Mouse (Mus musculus): ENCODE results near the gene Ipo4.

Gene Ipo4

GRCm38 (mm10) chr14:55634874-55635522 lies 759 bp downstream of the Ipo4 start:
- no peak for DNase-seq (ENCODE audit: low read depth, low spot score)

GRCm38 (mm10) chr14:55629312-55629711 lies 6.4 kb downstream of the Ipo4 start:
- DNase-seq (ENCODE audit: low read depth, low spot score): no peak

DNA sequence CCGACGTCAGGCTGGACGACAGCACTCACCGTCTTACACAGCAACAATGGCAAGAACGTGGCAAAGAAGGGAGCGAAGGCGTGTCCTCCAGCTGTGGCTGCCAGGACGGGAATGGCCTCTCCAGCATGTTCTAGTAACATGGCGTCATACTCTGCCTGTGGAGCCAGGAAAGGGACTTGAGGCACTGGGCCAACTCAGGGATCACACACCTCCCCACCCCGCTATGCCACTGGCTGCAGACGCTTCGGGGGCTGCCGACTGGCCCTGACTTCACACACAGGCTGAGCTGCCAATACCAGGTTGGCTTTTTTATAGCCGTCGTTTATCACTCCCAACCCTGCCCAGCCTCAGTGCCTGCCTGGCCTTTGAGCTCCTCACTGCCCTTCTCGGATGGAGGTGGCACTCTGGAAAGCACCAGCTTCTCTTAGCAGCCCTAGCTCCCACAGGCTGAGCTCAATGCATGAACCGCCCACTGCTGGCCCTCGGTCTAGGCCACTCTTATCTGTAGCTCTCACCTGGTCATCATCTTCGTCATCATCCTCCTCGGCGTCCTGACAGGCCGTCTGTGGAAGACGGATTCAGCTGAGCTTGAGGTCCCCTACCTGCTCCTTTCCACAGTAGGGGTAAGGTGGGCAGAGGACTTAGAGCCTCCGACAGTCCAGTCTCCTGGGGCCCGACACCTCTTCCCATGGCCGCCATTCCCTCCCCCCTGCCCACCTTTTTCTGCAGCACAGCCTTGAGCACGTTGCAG lies 7.5 kb downstream of the Ipo4 start:
- DNase-seq (ENCODE audit: low read depth, low spot score): no peak

- no peak for DNase-seq (ENCODE audit: low read depth, low spot score)
Measured at GRCm38 (mm10) chr14:55618486-55619195, 17.1 kb downstream of the Ipo4 start.

- DNase-seq (ENCODE audit: low read depth, low spot score): no peak
Measured at GRCm38 (mm10) chr14:55617822-55618221, 17.9 kb downstream of the Ipo4 start, which contains the start of gene Rec8. Rec8 (plus strand) TSS chr14:55618037.

GRCm38 (mm10) chr14:55616844-55617243 lies 18.9 kb downstream of the Ipo4 start:
- DNase-seq (ENCODE audit: low read depth, low spot score): no peak

DNA sequence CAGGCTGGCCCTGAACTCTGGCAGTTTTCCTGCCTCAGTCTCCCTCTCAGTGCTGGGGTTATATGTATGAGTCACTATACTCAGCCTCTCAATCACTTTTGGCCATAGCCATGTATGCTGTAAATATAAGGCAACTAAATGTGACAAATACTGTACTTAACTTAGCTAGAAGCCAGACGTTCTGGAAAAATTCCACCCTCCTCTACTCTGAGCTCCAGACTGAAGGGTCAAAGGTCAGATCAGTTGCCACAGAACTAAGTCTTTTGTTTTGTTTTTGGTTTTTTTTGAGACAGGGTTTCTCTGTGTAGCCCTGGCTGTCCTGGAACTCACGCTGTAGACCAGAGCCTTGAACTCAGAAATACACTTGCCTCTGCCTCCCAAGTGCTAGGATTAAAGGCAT lies 19.9 kb downstream of the Ipo4 start:
- no peak for DNase-seq (ENCODE audit: low read depth, low spot score)

DNA sequence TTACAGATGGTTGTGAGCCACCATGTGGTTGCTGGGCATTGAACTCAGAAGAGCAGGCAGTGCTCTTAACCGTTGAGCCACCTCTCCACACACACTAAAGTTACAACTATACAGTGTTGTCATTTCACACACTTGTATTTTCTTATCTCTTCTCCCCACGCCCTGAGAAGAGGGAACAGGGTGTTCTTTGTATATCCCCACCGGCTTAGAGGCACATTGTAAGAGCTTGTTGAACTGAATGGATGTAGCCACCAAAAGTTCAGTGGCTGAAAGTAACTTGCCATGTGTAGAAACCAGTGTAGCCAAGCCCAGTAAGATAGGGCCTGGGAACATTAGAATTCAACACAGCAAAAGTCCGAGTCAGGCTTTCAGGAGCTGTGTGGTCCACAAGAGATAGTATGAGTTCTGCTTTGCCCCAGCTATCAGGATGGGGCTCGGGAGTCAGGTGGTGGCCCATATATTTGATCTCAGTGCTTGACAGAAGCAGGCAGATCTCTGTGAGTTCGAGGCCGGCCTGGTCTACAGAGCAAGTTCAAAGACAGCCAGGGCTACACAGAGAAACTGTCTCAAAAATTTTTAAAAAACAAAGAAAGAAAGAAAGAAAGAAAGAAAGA lies 21.1 kb downstream of the Ipo4 start:
- no peak for DNase-seq (ENCODE audit: low read depth, low spot score)

- DNase-seq (ENCODE audit: low read depth, low spot score): no peak
Measured at GRCm38 (mm10) chr14:55613346-55613745, 22.4 kb downstream of the Ipo4 start.

DNA sequence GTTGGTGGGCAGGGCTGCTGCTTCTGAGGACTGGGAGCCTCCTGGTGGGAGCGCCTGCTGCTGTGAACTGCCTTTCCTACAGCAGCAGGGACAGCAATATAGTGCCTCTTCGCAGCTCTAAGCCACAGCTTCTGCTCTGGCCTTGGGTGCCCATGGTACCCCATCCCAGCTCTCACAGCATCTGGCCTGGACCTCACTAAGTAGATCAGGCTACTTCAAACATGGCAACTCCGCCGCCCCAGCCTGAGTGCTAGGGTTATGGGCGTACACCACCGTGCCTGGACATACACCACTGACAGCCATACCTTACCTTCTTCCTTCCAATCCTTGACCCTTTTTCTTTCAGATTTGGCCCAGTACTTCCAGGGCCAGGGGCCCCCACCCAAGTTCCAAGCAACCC lies 27.4 kb downstream of the Ipo4 start:
- no peak for DNase-seq (ENCODE audit: low read depth, low spot score)

DNA sequence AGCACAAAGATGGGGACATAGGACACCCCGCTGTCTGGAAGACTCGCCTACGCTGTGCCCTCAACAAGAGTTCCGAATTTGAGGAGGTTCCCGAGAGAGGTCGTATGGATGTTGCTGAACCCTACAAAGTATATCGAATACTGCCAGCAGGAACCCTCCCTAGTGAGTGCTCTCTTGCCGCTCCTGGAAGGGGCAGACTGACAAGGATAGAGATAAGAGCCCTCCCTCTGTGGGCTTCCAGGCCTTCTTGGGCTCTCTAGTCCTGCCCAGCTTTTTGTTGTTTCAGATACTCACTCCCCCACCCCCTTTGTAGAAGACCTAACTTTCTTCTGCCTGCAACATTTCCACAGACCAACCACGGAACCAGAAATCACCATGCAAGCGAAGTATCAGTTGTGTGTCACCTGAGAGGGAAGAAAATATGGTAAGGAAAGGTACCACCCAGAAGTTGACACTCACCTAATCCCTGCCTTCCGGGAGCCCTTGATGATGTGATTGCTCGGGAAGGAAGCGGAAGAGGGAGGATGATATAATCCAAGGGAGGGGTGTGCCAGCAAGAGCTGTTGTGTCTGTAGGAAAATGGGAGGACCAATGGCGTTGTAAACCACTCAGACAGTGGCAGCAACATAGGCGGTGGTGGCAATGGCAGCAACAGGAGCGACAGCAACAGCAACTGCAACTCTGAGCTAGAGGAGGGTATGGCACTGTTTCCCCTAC lies 29.9 kb downstream of the Ipo4 start:
- no peak for DNase-seq (ENCODE audit: low read depth, low spot score)

DNA sequence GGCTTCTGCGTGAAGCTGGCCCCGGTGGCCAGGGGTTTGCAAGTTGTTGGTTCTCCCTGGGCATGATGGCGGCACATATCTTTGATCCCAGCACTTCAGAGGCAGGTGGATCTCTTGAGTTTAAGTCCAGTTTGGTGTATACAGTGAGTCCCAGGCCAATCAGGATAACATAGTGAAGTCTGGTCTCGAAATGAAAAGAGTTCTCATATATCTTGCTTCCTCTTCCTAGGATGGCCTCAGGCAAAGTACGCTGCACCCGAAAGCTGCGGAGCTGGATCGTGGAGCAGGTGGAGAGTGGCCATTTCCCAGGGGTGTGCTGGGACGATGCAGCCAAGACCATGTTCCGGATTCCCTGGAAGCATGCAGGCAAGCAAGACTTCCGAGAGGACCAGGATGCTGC lies 30.9 kb downstream of the Ipo4 start:
- DNase-seq (ENCODE audit: low read depth, low spot score): no peak

DNA sequence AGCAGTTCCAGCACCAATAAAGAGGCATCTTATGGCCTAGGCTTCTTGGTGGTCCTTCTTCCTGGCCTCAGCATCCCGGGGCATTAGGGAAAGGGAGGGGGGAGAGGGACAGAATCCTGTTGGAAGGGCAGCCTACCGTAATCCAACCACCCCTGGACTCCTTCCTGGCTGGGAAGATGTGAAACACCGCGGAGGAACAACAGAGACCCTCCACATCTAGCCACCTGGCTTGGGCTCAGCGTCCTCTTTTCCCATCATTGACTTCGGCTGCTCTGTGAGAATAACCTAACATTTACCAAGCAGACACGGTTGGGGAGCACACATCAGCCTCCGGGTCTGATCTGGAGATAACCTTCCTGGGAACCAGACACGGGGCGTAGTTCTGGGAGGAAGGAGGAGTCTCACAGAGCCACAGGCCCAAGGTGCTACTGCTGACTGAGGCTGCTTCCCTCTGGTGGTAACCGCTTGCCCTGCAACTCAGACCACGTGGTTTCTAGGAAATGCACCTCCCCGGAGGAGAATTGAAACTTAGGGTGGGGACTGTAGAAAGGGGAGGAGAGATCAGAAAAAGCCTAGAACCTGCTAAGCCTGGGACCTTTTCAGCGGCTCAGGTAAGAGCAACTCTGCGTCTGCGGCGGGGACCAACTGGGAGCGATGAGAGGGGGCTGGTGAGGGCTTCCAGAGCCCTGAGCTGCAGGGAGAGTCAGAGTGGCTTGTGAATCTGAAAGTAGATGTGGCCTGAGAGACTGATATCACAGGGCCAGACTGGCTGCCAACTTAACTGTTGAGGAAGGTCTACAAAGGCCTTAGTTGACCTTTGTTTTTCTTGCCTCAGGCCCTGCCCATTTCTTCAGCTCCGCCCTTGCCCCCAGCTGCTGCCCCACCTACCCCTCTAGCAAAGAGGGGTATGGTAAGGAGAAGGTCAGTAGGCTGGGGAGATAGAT lies 31.9 kb downstream of the Ipo4 start:
- DNase-seq (ENCODE audit: low read depth, low spot score): peak; percentile 47

- DNase-seq (ENCODE audit: low read depth, low spot score): no peak
Measured at GRCm38 (mm10) chr14:55603271-55603632, 32.5 kb downstream of the Ipo4 start, which contains the start of gene Irf9. Irf9 (plus strand) TSS chr14:55603571.

DNA sequence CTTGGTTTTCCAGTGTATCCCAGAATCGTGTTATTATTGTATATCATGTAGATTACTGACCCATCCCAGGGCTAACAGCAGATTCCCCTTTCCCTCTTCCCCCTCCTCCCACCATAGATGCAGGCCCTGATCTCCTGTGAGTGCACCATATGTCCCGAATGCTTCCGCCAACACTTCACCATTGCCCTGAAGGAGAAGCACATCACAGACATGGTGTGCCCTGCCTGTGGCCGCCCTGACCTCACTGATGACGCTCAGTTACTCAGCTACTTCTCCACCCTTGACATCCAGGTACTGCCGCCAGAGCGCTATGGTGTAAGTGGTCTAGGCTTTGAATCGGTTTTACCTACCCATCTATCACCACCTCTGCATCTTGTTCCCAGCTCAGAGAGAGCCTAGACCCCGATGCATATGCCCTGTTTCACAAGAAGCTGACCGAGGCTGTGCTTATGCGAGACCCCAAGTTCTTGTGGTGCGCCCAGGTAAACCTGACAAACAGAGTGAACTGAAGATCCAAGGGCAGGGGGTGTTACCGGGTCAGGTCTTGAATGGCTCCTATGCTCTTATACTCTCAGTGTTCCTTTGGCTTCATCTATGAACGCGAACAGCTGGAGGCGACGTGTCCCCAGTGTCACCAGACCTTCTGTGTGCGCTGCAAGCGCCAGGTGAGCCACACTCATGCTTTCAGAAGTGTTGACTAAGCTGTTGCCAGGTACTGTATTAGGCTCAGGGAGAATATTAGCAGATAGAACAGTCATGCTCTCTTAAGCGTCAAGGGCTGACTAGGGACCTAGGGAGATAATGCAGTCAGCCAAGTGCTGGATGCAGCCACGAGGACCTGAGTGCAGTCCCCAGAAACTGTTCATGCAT lies 37.0 kb downstream of the Ipo4 start:
- no peak for DNase-seq (ENCODE audit: low read depth, low spot score)

DNA sequence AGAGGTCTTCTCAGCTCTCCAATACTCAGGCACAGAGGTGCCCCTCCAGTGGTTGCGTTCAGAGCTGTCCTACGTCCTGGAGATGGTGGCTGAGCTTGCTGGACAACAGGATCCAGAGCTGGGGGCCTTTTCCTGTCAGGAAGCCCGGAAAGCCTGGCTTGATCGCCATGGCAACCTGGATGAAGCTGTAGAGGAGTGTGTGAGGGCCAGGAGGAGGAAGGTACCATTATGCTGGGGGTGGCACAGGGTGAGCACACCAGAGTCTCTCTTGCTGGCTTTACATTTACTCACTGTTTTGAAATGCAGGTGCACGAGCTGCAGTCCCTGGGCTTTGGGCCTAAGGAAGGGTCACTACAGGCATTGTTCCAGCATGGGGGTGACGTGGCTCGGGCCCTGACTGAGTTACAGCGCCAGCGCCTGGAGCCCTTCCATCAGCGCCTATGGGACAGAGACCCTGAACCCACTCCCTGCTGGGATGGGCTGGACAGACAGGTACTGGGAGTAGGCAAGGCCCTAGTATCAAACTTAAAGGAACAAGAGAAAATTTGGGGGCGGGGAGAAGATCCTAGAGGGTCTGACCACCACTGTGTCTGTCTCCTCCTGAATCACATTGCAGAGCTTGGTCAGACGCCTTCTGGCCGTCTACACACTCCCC lies 39.6 kb downstream of the Ipo4 start:
- DNase-seq (ENCODE audit: low read depth, low spot score): no peak

GRCm38 (mm10) chr14:55592226-55592625 lies 43.5 kb downstream of the Ipo4 start:
- no peak for DNase-seq (ENCODE audit: low read depth, low spot score)

- DNase-seq (ENCODE audit: low read depth, low spot score): peak; percentile 89
Measured at GRCm38 (mm10) chr14:55591331-55591891, 44.3 kb downstream of the Ipo4 start, which contains the start of gene Rnf31. Rnf31 (plus strand) TSS chr14:55591708.
